13 mouse cellular contexts compared by ENCODE assay signal in the genomic region with DNA sequence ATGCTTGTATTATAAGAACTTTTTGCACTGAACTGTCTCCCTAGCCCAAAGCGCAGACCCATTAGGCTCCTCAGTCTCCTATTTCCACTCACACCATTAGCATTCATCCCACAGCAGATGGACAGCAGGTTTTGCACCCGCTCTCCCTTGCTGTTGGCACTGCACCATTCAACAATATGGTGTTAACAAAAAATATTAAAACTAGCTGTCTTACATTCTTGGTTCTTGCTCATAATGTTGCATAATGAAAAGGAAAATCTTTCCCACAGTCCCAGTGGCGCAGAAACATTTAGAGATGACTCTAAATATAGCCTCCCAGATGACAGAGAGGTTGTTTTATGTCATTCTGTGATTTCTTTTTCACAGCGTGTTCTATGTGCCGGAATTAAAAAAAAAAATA. TPM values are rescaled to one million over a fixed set of nuclear protein-coding genes. Genes with fewer than 3 reads are reported as not detected.
DNase-seq lines count a peak whose midpoint lies in the region; ATAC-seq lines count a peak whose summit lies in the region.
"Had no signal": no experiment of that assay in that cellular context is flagged by ENCODE, and none has a peak within 500 bp of the region (broad histone marks: within the 10 kb centered on the region; RNA-seq: fewer than 3 reads in every experiment).

No protein-coding gene starts in this region.

- DNase-seq in frontal cortex, postnatal 10 days (ENCODE audit: low spot score in 2 of 2), result no peak
- peak; percentile 57 for DNase-seq in left cerebral cortex, adult 11 months (ENCODE audit: low spot score)
- no peak for DNase-seq in left cerebral cortex, postnatal 4 days
- peak; percentile 84 for DNase-seq in brain, adult 2 months (ENCODE audit: low read depth, low spot score)
- peak; percentile 72 for DNase-seq in layer of hippocampus, adult 9-11 months
- no peak for DNase-seq in thymus, postnatal 0 days (ENCODE audit: low spot score)
- DNase-seq: embryo, embryonic 11 days; gastrocnemius, postnatal 25 days; kidney, postnatal 14 days had no signal

- ATAC-seq in frontal cortex, adult (ENCODE audit: low TSS enrichment), result peak; percentile 81
- ATAC-seq in inflammation-experienced regulatory T-cells, adult 6 months, result no peak
- ATAC-seq: CD4-positive, CD25-positive, alpha-beta regulatory T cell, adult 4 months; midbrain, embryonic 13.5 days had no signal

- intact Hi-C loops in left cerebral cortex, postnatal 4 days (cut with DNase I), result no loop called here

RNA-seq across cellular contexts. Expression of gene Atg16l1, which starts 22.5 kb away (rescaled TPM):
- total RNA-seq in left cerebral cortex, postnatal 4 days (2021), result 10 to 100 TPM; 79.4 to 83.8 TPM
- polyA plus RNA-seq in thymus, postnatal 0 days (2015; fragmentation: Nextera tagmentation; extraction: Ambion mirVana), result 25.7 and 27.2 TPM in 2 replicates
- 10 to 100 TPM; 12.6 to 23.9 (median 21.1) TPM for polyA plus RNA-seq in inflammation-experienced regulatory T-cells, adult 6 months (2017; shearing (Covaris generic))

Comparison
In these comparisons a context has a peak if more than half of its experiments do, and no peak if none do; other contexts are left out.
1. DNase-seq: peak in left cerebral cortex, adult 11 months (single experiment), brain, adult 2 months (single experiment) and layer of hippocampus, adult 9-11 months (single experiment); none in frontal cortex, postnatal 10 days (0 of 2), left cerebral cortex, postnatal 4 days (single experiment) and thymus, postnatal 0 days (single experiment).